25 mouse cellular contexts compared by ENCODE assay signal in genomic region chr11:87062087-87062486, GRCm38 (mm10). TPM values are rescaled to one million over a fixed set of nuclear protein-coding genes. Genes with fewer than 3 reads are reported as not detected.
DNase-seq lines count a peak whose midpoint lies in the region; ATAC-seq and TF ChIP-seq lines count a peak whose summit lies in the region.
"Had no signal": no experiment of that assay in that cellular context is flagged by ENCODE, and none has a peak within 500 bp of the region (broad histone marks: within the 10 kb centered on the region; RNA-seq: fewer than 3 reads in every experiment).

No protein-coding gene starts in this region.

- TF ChIP-seq EP300 in stomach, postnatal 0 days (optimal IDR thresholded peaks at IDR 0.05): peak; percentile 67

- no peak overlapping the region for H3K4me3 ChIP-seq in midbrain, postnatal 0 days (ENCODE audit: low read depth, low read length)
- H3K4me3 ChIP-seq in midbrain, embryonic 14.5 days (replicated peaks; ENCODE audit: low read depth, low read length): no peak overlapping the region
- H3K4me3 ChIP-seq in intestine, embryonic 16.5 days (ENCODE audit: low read length): no peak overlapping the region
- H3K4me3 ChIP-seq in small intestine, adult 2 months (ENCODE audit: low read depth, low read length): no peak overlapping the region
- H3K4me3 ChIP-seq in stomach, postnatal 0 days (ENCODE audit: low read depth, low read length): no peak overlapping the region
- H3K4me3 ChIP-seq: embryonic facial prominence, embryonic 12.5 days; forebrain, embryonic 12.5 days; forebrain, embryonic 15.5 days; heart, adult 2 months; heart, embryonic 10.5 days; heart, embryonic 13.5 days; hindbrain, embryonic 13.5 days had no signal

- no peak overlapping the region for H3K9ac ChIP-seq in midbrain, postnatal 0 days (replicated peaks; ENCODE audit: low read length, poor library complexity, severe bottlenecking)
- H3K9ac ChIP-seq in midbrain, embryonic 14.5 days (replicated peaks; ENCODE audit: low read length): no peak overlapping the region
- no peak overlapping the region for H3K9ac ChIP-seq in intestine, embryonic 16.5 days (ENCODE audit: low read depth, low read length)
- H3K9ac ChIP-seq in stomach, postnatal 0 days (ENCODE audit: low read length): no peak overlapping the region
- H3K9ac ChIP-seq: embryonic facial prominence, embryonic 12.5 days; forebrain, embryonic 12.5 days; forebrain, embryonic 15.5 days; heart, embryonic 13.5 days; hindbrain, embryonic 13.5 days had no signal

- no peak for ATAC-seq in midbrain, postnatal 0 days (ENCODE audit: low FRiP score)
- ATAC-seq in midbrain, embryonic 14.5 days (ENCODE audit: low FRiP score, low TSS enrichment): no peak
- peak; percentile 77 for ATAC-seq in intestine, embryonic 16.5 days
- ATAC-seq in stomach, postnatal 0 days (ENCODE audit: low FRiP score, low TSS enrichment): peak; percentile 69
- ATAC-seq: CD4-positive, CD25-positive, alpha-beta regulatory T cell, adult 4 months; forebrain, embryonic 15.5 days; hindbrain, embryonic 16.5 days had no signal

- no peaks in the 10 kb centered on the region for H3K27me3 ChIP-seq in midbrain, postnatal 0 days (ENCODE audit: insufficient read depth, low read length)
- no peaks in the 10 kb centered on the region for H3K27me3 ChIP-seq in midbrain, embryonic 14.5 days (ENCODE audit: control insufficient read depth, insufficient read depth, low read length)
- H3K27me3 ChIP-seq in intestine, embryonic 16.5 days (replicated peaks; ENCODE audit: control insufficient read depth, insufficient read depth, low read length): no peaks in the 10 kb centered on the region
- no peaks in the 10 kb centered on the region for H3K27me3 ChIP-seq in small intestine, adult 2 months (ENCODE audit: control insufficient read depth, insufficient read depth, low read length)
- no peaks in the 10 kb centered on the region for H3K27me3 ChIP-seq in stomach, postnatal 0 days (ENCODE audit: control insufficient read depth, insufficient read depth, low read length)
- H3K27me3 ChIP-seq: embryonic facial prominence, embryonic 12.5 days; forebrain, embryonic 12.5 days; forebrain, embryonic 15.5 days; heart, embryonic 13.5 days; hindbrain, embryonic 13.5 days had no signal

- no peak for TF ChIP-seq CTCF in midbrain, postnatal 0 days (IDR thresholded peaks at IDR 0.05)
- no peak for TF ChIP-seq CTCF in small intestine, adult 2 months (IDR thresholded peaks at IDR 0.05; ENCODE audit: extremely low read depth, insufficient read length, insufficient replicate concordance, low read depth, low read length)
- TF ChIP-seq CTCF in stomach, postnatal 0 days (IDR thresholded peaks at IDR 0.05; ENCODE audit: low read depth): no peak

- H3K4me2 ChIP-seq in midbrain, postnatal 0 days (ENCODE audit: low read depth, low read length, poor library complexity, severe bottlenecking): no peak overlapping the region
- H3K4me2 ChIP-seq in midbrain, embryonic 14.5 days (ENCODE audit: low read length): no peak overlapping the region
- H3K4me2 ChIP-seq in intestine, embryonic 16.5 days (ENCODE audit: low read depth, low read length): no peak overlapping the region
- no peak overlapping the region for H3K4me2 ChIP-seq in stomach, postnatal 0 days (replicated peaks; ENCODE audit: low read depth)
- H3K4me2 ChIP-seq: embryonic facial prominence, embryonic 12.5 days; forebrain, embryonic 12.5 days; forebrain, embryonic 15.5 days; heart, embryonic 13.5 days; hindbrain, embryonic 13.5 days had no signal

- WGBS in midbrain, postnatal 0 days: 77% methylated on average over 3 of the region's 3 CpGs
- 82% methylated on average over 3 of the region's 3 CpGs for WGBS in midbrain, embryonic 14.5 days
- WGBS in intestine, embryonic 16.5 days: 40% methylated on average over 3 of the region's 3 CpGs
- 33% methylated on average over 3 of the region's 3 CpGs for WGBS in small intestine, adult 2 months
- 49% methylated on average over 3 of the region's 3 CpGs for WGBS in stomach, postnatal 0 days

- no peaks in the 10 kb centered on the region for H3K4me1 ChIP-seq in midbrain, postnatal 0 days (ENCODE audit: insufficient read depth, low read length)
- H3K4me1 ChIP-seq in midbrain, embryonic 14.5 days (ENCODE audit: control insufficient read depth, insufficient read depth, low read length): no peaks in the 10 kb centered on the region
- no peaks in the 10 kb centered on the region for H3K4me1 ChIP-seq in intestine, embryonic 16.5 days (ENCODE audit: control insufficient read depth, insufficient read depth, low read length)
- H3K4me1 ChIP-seq in small intestine, adult 2 months (ENCODE audit: control insufficient read depth, insufficient read depth, insufficient read length, low read length): no peaks in the 10 kb centered on the region
- H3K4me1 ChIP-seq in stomach, postnatal 0 days (replicated peaks; ENCODE audit: control insufficient read depth, insufficient read depth): no peaks in the 10 kb centered on the region
- H3K4me1 ChIP-seq: embryonic facial prominence, embryonic 12.5 days; forebrain, embryonic 12.5 days; forebrain, embryonic 15.5 days; heart, embryonic 10.5 days; heart, embryonic 13.5 days; hindbrain, embryonic 13.5 days had no signal

- peaks cover 29% of the 10 kb centered on the region for H3K36me3 ChIP-seq in midbrain, postnatal 0 days (ENCODE audit: insufficient read depth, low read length)
- H3K36me3 ChIP-seq in midbrain, embryonic 14.5 days (ENCODE audit: control insufficient read depth, insufficient read depth, low read length): peaks cover 75% of the 10 kb centered on the region
- H3K36me3 ChIP-seq in intestine, embryonic 16.5 days (ENCODE audit: control insufficient read depth, insufficient read depth, low read length): no peaks in the 10 kb centered on the region
- H3K36me3 ChIP-seq in small intestine, adult 2 months (ENCODE audit: control insufficient read depth, insufficient read depth, low read length): peaks cover 31% of the 10 kb centered on the region
- H3K36me3 ChIP-seq in stomach, postnatal 0 days (ENCODE audit: control insufficient read depth, insufficient read depth, low read length): no peaks in the 10 kb centered on the region

- no peaks in the 10 kb centered on the region for H3K9me3 ChIP-seq in midbrain, postnatal 0 days (ENCODE audit: low read length)
- H3K9me3 ChIP-seq in midbrain, embryonic 14.5 days (ENCODE audit: control insufficient read depth, low read length): no peaks in the 10 kb centered on the region
- H3K9me3 ChIP-seq in intestine, embryonic 16.5 days (ENCODE audit: control insufficient read depth, low read length): no peaks in the 10 kb centered on the region
- H3K9me3 ChIP-seq in stomach, postnatal 0 days (ENCODE audit: control insufficient read depth, low read length): no peaks in the 10 kb centered on the region
- H3K9me3 ChIP-seq: embryonic facial prominence, embryonic 12.5 days; forebrain, embryonic 12.5 days; forebrain, embryonic 15.5 days; heart, embryonic 10.5 days; heart, embryonic 13.5 days; hindbrain, embryonic 13.5 days had no signal

- H3K27ac ChIP-seq in midbrain, postnatal 0 days (ENCODE audit: low read depth, low read length): no peak overlapping the region
- no peak overlapping the region for H3K27ac ChIP-seq in midbrain, embryonic 14.5 days (replicated peaks; ENCODE audit: low read depth, low read length)
- H3K27ac ChIP-seq in intestine, embryonic 16.5 days (ENCODE audit: low read length): no peak overlapping the region
- peak overlapping the region; percentile 53 for H3K27ac ChIP-seq in small intestine, adult 2 months (ENCODE audit: insufficient read depth, low read depth, low read length)
- no peak overlapping the region for H3K27ac ChIP-seq in stomach, postnatal 0 days (replicated peaks)
- H3K27ac ChIP-seq: embryonic facial prominence, embryonic 12.5 days; forebrain, embryonic 12.5 days; heart, adult 2 months; heart, embryonic 10.5 days; heart, embryonic 13.5 days; hindbrain, embryonic 13.5 days had no signal

- peak; percentile 2 for DNase-seq in midbrain, postnatal 0 days (ENCODE audit: low spot score)
- no peak for DNase-seq in midbrain, embryonic 14.5 days
- DNase-seq in stomach, postnatal 0 days (ENCODE audit: low spot score): no peak
- DNase-seq in kidney, postnatal 36 days: no peak
- no peak for DNase-seq in frontal cortex, postnatal 25 days (ENCODE audit: low spot score in 2 of 2)
- DNase-seq in embryo, embryonic 10 days (ENCODE audit: low spot score): no peak
- DNase-seq: adrenal gland, adult 8-10 months; adrenal gland, postnatal 25 days; cerebellum, adult 11-12 months; cerebellum, adult 8-10 months; cerebellum, postnatal 10 days; cerebellum, postnatal 36 days; gastrocnemius, postnatal 10 days; gastrocnemius, postnatal 36 days; heart, adult 2 months had no signal

- TF ChIP-seq POLR2A in small intestine, adult 2 months (IDR thresholded peaks at IDR 0.05; ENCODE audit: low read depth, low read length): no peak

RNA-seq across cellular contexts. Expression of gene Gdpd1, which starts 11.8 kb away (rescaled TPM):
- total RNA-seq in midbrain, postnatal 0 days (2014; rRNA removed): 66.6 and 67.1 TPM in 2 replicates
- polyA plus RNA-seq in midbrain, postnatal 0 days (2015; fragmentation: Nextera tagmentation; extraction: Ambion mirVana): 167 TPM in 2 replicates
- 173 and 180 TPM in 2 replicates for polyA plus RNA-seq in midbrain, embryonic 14.5 days (2014; fragmentation: Nextera tagmentation; extraction: Ambion mirVana)
- 24.5 and 24.7 TPM in 2 replicates for polyA plus RNA-seq in intestine, embryonic 16.5 days (2015; fragmentation: Nextera tagmentation; extraction: Ambion mirVana)
- polyA plus RNA-seq in small intestine, adult 2 months (2012; rRNA removed): 10.6 and 61.1 TPM in 2 replicates
- polyA plus RNA-seq in stomach, postnatal 0 days (2015; fragmentation: Nextera tagmentation; extraction: Ambion mirVana): 51.2 and 54.8 TPM in 2 replicates

RNA-seq across cellular contexts. Expression of gene Smg8, which starts 24.5 kb away (rescaled TPM):
- 24.2 and 26.2 TPM in 2 replicates for total RNA-seq in midbrain, postnatal 0 days (2014; rRNA removed)
- polyA plus RNA-seq in midbrain, postnatal 0 days (2015; fragmentation: Nextera tagmentation; extraction: Ambion mirVana): 17.7 and 19.2 TPM in 2 replicates
- polyA plus RNA-seq in midbrain, embryonic 14.5 days (2014; fragmentation: Nextera tagmentation; extraction: Ambion mirVana): 19.2 and 24.2 TPM in 2 replicates
- polyA plus RNA-seq in intestine, embryonic 16.5 days (2015; fragmentation: Nextera tagmentation; extraction: Ambion mirVana): 14.3 and 15.3 TPM in 2 replicates
- 1.8 and 2.4 TPM in 2 replicates for polyA plus RNA-seq in small intestine, adult 2 months (2012; rRNA removed)
- polyA plus RNA-seq in stomach, postnatal 0 days (2015; fragmentation: Nextera tagmentation; extraction: Ambion mirVana): 10.3 and 10.8 TPM in 2 replicates

RNA-seq across cellular contexts. Expression of gene Prr11, which starts 46.4 kb away (rescaled TPM):
- 1.2 and 1.5 TPM in 2 replicates for total RNA-seq in midbrain, postnatal 0 days (2014; rRNA removed)
- polyA plus RNA-seq in midbrain, postnatal 0 days (2015; fragmentation: Nextera tagmentation; extraction: Ambion mirVana): 0.88 and 1.1 TPM in 2 replicates
- 2.2 and 3.9 TPM in 2 replicates for polyA plus RNA-seq in midbrain, embryonic 14.5 days (2014; fragmentation: Nextera tagmentation; extraction: Ambion mirVana)
- 6.5 TPM in 2 replicates for polyA plus RNA-seq in intestine, embryonic 16.5 days (2015; fragmentation: Nextera tagmentation; extraction: Ambion mirVana)
- 0.14 and 0.42 TPM in 2 replicates for polyA plus RNA-seq in small intestine, adult 2 months (2012; rRNA removed)
- polyA plus RNA-seq in stomach, postnatal 0 days (2015; fragmentation: Nextera tagmentation; extraction: Ambion mirVana): 1.0 and 1.2 TPM in 2 replicates

RNA-seq across cellular contexts. Expression of gene Ska2, which starts 46.9 kb away (rescaled TPM):
- 29.2 TPM in 2 replicates for total RNA-seq in midbrain, postnatal 0 days (2014; rRNA removed)
- 23.8 and 25.7 TPM in 2 replicates for polyA plus RNA-seq in midbrain, postnatal 0 days (2015; fragmentation: Nextera tagmentation; extraction: Ambion mirVana)
- polyA plus RNA-seq in midbrain, embryonic 14.5 days (2014; fragmentation: Nextera tagmentation; extraction: Ambion mirVana): 45.5 and 56.1 TPM in 2 replicates
- polyA plus RNA-seq in intestine, embryonic 16.5 days (2015; fragmentation: Nextera tagmentation; extraction: Ambion mirVana): 30.6 and 37.7 TPM in 2 replicates
- polyA plus RNA-seq in small intestine, adult 2 months (2012; rRNA removed): 0.69 and 1.0 TPM in 2 replicates
- polyA plus RNA-seq in stomach, postnatal 0 days (2015; fragmentation: Nextera tagmentation; extraction: Ambion mirVana): 13.4 and 16.7 TPM in 2 replicates

Comparison
In these comparisons a context has a peak if more than half of its experiments do, and no peak if none do; other contexts are left out.
1. ATAC-seq: peak in intestine, embryonic 16.5 days (single experiment) and stomach, postnatal 0 days (single experiment); none in midbrain, postnatal 0 days (single experiment) and midbrain, embryonic 14.5 days (single experiment).